Mouse (Mus musculus): Measurements from ENCODE around the gene Nans.

The Nans gene

GRCm38 (mm10) chr4:46533934-46534720, 45.1 kb downstream of the Nans start:
- peak; percentile 44 to 59 for DNase-seq

- DNase-seq, result peak; percentile 33 to 48
These were observed 46.2 kb downstream of the Nans start for GRCm38 (mm10) chr4:46535094-46535830.

GRCm38 (mm10) chr4:46535840-46536361, 46.9 kb downstream of the Nans start, which contains the start of gene Trim14:
TSS of gene Trim14 (minus strand) at chr4:46536141.
- peak; percentile 65 to 72 for DNase-seq

GRCm38 (mm10) chr4:46539167-46539566, 50.1 kb downstream of the Nans start:
- DNase-seq, result no peak

GRCm38 (mm10) chr4:46541707-46542106, 52.7 kb downstream of the Nans start:
- no peak for DNase-seq

GRCm38 (mm10) chr4:46543366-46544050, 54.5 kb downstream of the Nans start:
- DNase-seq, result no peak

- peak in 1 of 2 experiments; percentile 30 for DNase-seq
These were observed 55.3 kb downstream of the Nans start for GRCm38 (mm10) chr4:46544313-46544712.

GRCm38 (mm10) chr4:46545498-46545897, 56.5 kb downstream of the Nans start:
- DNase-seq, result peak; percentile 73 to 76

GRCm38 (mm10) chr4:46546709-46547108, 57.7 kb downstream of the Nans start:
- DNase-seq, result no peak

- no peak for DNase-seq
These were observed 60.9 kb downstream of the Nans start for GRCm38 (mm10) chr4:46549979-46550378.

- no peak for DNase-seq
These were observed 61.4 kb downstream of the Nans start for GRCm38 (mm10) chr4:46550406-46550805.

Measured in lung, adult 18-20 months (tissue).